Mouse (Mus musculus) B cell, adult 62 days (primary cell): ENCODE results near the gene Atp2c1. TPM values are rescaled to one million over a fixed set of nuclear protein-coding genes. Genes with fewer than 3 reads are reported as not detected.

Experiments
- total RNA-seq: library from RNA; stranded (reverse); gene quantifications from 4 replicates; pipeline ENCODE4 v1.2.4, GENCODE M21; 2023

Gene Atp2c1
- total RNA-seq, result 91.8 to 101 TPM (median 95.2 TPM) in 4 replicates

DNA sequence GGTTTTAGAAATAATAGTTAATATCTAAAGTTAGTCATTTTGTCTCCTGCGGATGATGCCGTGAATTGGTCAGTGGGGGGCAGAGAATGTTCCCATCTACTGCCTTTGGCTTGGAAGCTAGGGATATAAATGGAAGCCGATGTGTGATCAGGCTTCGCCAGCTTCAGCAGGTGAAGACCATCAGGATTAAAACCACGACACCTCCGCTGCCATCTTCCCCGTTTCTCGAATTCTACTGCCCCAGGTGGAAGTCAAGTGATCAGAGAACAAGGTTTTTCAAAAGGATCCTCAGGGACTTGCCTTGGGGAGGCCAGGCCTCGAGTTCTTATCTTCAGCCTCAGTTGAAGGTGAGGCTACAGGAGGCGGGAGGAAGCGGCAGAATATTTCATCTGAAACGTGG, at the start of gene Atp2c1:
Atp2c1 (minus strand) TSS at position 101 of the 400 bp plus-strand sequence.

DNA sequence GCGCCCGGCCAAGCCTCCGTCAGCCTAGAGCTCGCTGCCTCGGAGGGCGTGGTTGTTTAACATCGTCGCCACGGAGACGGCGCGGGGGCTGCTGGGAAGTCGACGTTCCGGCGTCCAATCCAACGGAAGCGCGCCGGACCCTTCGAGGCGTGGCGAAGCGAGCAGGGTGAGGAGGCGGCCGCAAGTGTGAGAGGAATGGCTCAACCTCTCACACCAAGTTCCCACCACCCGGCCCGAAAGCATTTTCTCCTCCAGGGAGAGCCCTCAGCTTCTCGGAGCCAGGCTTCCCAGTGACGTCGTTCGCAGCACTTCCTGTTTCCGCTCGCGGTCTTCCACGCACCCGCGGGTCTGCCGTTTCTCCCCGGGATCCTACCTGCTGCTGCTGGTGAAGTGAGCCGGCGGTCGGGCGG, 131.9 kb downstream of the Atp2c1 start, which contains the start of the genes Aste1 and Nek11:
Aste1 (plus strand) TSS at position 175 of the 410 bp plus-strand sequence.
Nek11 (minus strand) TSS at position 307 of the 410 bp plus-strand sequence.

Other genes with a start within 250 kb of the Atp2c1 start
- 44.5 to 59.4 TPM (median 51.0 TPM) in 4 replicates for gene Aste1, start 131.9 kb downstream of the Atp2c1 start, total RNA-seq
- 0.45 to 0.49 TPM in 2 of 4 replicates, not detected in the others for gene Nek11, start 131.8 kb downstream of the Atp2c1 start, total RNA-seq
- 360 to 459 TPM (median 388 TPM) in 4 replicates for gene Pik3r4, start 115.7 kb upstream of the Atp2c1 start, total RNA-seq